Mouse (Mus musculus) G1E-ER4 (cell line): ENCODE results near the gene Ngb. TPM values are rescaled to one million over a fixed set of nuclear protein-coding genes. Genes with fewer than 3 reads are reported as not detected.

Experiments used
- GATA1 ChIP-seq: IDR thresholded peaks from one replicate; pipeline ENCODE4 v1.8.0; 2012; ENCODE audit warnings: low read length, inconsistent platforms
- polyA plus RNA-seq: library from polyadenylated mRNA; stranded (reverse); fragments of >175 nt; gene quantifications from 2 replicates; pipeline ENCODE4 v1.2.3, GENCODE M21; 2012

Gene Ngb
- polyA plus RNA-seq, 1 experiment, result not detected

DNA sequence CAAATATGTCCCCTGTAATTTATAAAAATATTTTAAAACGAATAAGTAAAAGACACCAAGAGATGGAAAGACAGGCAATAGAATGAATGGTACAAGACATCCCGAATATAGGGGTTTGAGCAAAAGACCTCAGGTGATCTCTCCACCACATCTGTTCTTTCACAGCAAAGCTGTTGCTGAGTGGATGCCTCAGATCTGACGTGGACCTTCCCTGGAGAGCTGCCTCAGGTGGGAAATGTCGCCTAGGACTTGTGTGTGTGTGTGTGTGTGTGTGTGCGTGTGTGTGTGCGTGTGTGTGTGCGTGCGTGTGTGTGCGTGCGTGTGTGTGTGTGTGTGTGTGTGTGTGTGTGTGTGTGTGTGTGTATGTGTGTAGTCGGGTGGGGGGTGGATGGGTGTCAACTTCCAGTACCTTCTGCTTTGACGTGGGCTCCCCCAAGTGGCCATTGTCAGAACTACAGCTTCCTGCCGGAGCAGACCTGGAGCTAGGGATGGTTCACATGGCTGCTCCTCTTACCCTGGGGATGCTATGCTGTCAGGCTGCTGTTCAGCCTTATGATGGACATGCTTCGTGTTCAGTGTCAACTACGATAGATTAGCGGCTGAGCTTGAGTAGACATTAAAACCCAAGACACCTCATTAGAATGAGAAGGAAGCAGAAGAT is 49.5 kb downstream of the Ngb start:
- TF ChIP-seq GATA1, result no peak

DNA sequence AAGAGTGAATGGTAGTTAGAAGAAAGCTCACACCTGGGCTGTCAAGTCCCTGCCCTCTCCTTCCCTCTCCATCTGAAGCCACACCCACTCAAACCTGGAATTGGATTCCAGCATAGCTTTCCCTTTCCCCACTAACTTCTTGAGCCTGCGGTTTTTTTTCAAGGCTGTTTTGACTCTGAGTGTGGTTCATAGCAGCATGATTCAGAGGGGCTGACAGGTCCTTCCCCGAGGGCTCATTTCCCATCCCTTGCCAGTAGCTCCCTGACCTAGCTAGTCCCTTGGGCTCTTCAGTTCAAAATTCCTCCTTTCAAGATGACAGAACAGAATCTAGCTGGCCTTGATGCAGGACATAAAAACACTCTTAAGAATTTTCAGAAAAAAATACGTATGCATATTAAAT is 54.8 kb downstream of the Ngb start:
- no peak for TF ChIP-seq GATA1

Other genes with a start within 250 kb of the Ngb start
- gene Irf2bpl, start 217.7 kb downstream of the Ngb start, polyA plus RNA-seq, result 22.2 and 28.1 TPM in 2 replicates
- 28.6 and 40.6 TPM in 2 replicates for gene Cipc, start 155.5 kb downstream of the Ngb start, polyA plus RNA-seq
- gene Zdhhc22, start 112.1 kb downstream of the Ngb start, polyA plus RNA-seq, result not detected in 2 replicates
- gene Tmem63c, start 81.2 kb downstream of the Ngb start, polyA plus RNA-seq, result not detected in 2 replicates
- 4.7 and 6.0 TPM in 2 replicates for gene Gstz1, start 44.6 kb upstream of the Ngb start, polyA plus RNA-seq
- 3.0 and 3.9 TPM in 2 replicates for gene Pomt2, start 45.4 kb upstream of the Ngb start, polyA plus RNA-seq
- gene Samd15, start 97.2 kb upstream of the Ngb start, polyA plus RNA-seq, result 0.33 TPM in 1 of 2 replicates, not detected in the other
- 2.6 and 3.0 TPM in 2 replicates for gene Tmed8, start 97.9 kb upstream of the Ngb start, polyA plus RNA-seq
- 0.08 TPM in 1 of 2 replicates, not detected in the other for gene Noxred1, start 136.2 kb upstream of the Ngb start, polyA plus RNA-seq
- 0.40 and 0.55 TPM in 2 replicates for gene Vipas39, start 163.7 kb upstream of the Ngb start, polyA plus RNA-seq
- 209 and 244 TPM in 2 replicates for gene Ahsa1, start 163.9 kb upstream of the Ngb start, polyA plus RNA-seq
- not detected in 2 replicates for gene Ism2, start 197.2 kb upstream of the Ngb start, polyA plus RNA-seq